Mouse (Mus musculus): ENCODE data around the gene Kctd11. TPM values are rescaled to one million over a fixed set of nuclear protein-coding genes. Genes with fewer than 3 reads are reported as not detected.

Gene Kctd11
- polyA plus RNA-seq, 2 experiments = 5.1 to 6.5 TPM

- Histone ChIP-seq H3K27ac (replicated peaks; ENCODE audit: low read depth, low read length) (peak overlapping the region; percentile 38), H3K4me3 (replicated peaks; ENCODE audit: low read length) (no peak overlapping the region), H3K36me3 (ENCODE audit: control insufficient read depth, insufficient read depth, low read length) (no peaks in the 10 kb centered on the region), H3K27me3 (ENCODE audit: control insufficient read depth, insufficient read depth, low read length) (no peaks in the 10 kb centered on the region), H3K4me1 (ENCODE audit: control insufficient read depth, insufficient read depth, low read length) (peaks cover 22% of the 10 kb centered on the region), H3K4me2 (replicated peaks; ENCODE audit: low read depth, low read length, severe bottlenecking) (no peak overlapping the region), H3K9me3 (ENCODE audit: control insufficient read depth, low read length) (no peaks in the 10 kb centered on the region), H3K9ac (ENCODE audit: low read depth, low read length, severe bottlenecking) (no peak overlapping the region)
- DNase-seq (ENCODE audit: low spot score) = peak; percentile 58
- ATAC-seq (ENCODE audit: low FRiP score, low read depth) = no peak
- TF ChIP-seq POLR2A (IDR thresholded peaks at IDR 0.05; ENCODE audit: borderline replicate concordance, extremely low read depth, insufficient read depth, insufficient read length) = no peak
- 66% methylated on average over 7 of the region's 7 CpGs for WGBS
Measured at GRCm38 (mm10) chr11:69876186-69876585, 5.0 kb downstream of the Kctd11 start.

GRCm38 (mm10) chr11:69872451-69872850 is 8.8 kb downstream of the Kctd11 start:
- H3K9me3 ChIP-seq (ENCODE audit: control insufficient read depth, low read length) = no peaks in the 10 kb centered on the region
- no peak overlapping the region for H3K4me3 ChIP-seq (replicated peaks; ENCODE audit: low read length)
- H3K27me3 ChIP-seq (ENCODE audit: control insufficient read depth, insufficient read depth, low read length) = no peaks in the 10 kb centered on the region
- H3K27ac ChIP-seq (replicated peaks; ENCODE audit: low read depth, low read length) = no peak overlapping the region
- no peak overlapping the region for H3K4me2 ChIP-seq (replicated peaks; ENCODE audit: low read depth, low read length, severe bottlenecking)
- 75% methylated on average over 4 of the region's 4 CpGs for WGBS
- no peak for TF ChIP-seq POLR2A (IDR thresholded peaks at IDR 0.05; ENCODE audit: borderline replicate concordance, extremely low read depth, insufficient read depth, insufficient read length)
- no peaks in the 10 kb centered on the region for H3K36me3 ChIP-seq (ENCODE audit: control insufficient read depth, insufficient read depth, low read length)
- DNase-seq (ENCODE audit: low spot score) (no peak), ATAC-seq (ENCODE audit: low FRiP score, low read depth) (no peak)
- H3K9ac ChIP-seq (ENCODE audit: low read depth, low read length, severe bottlenecking) = no peak overlapping the region
- peaks cover 7% of the 10 kb centered on the region; the same call in 1 of the 2 replicates for H3K4me1 ChIP-seq (ENCODE audit: control insufficient read depth, insufficient read depth, low read length)

- H3K4me1 ChIP-seq (ENCODE audit: control insufficient read depth, insufficient read depth, low read length) = peaks cover 5% of the 10 kb centered on the region; the same call in 1 of the 2 replicates
- H3K4me3 ChIP-seq (replicated peaks; ENCODE audit: low read length) = no peak overlapping the region
- H3K27ac ChIP-seq (replicated peaks; ENCODE audit: low read depth, low read length) = no peak overlapping the region
- 79% methylated on average over 7 of the region's 7 CpGs for WGBS
- ATAC-seq (ENCODE audit: low FRiP score, low read depth) (no peak), DNase-seq (ENCODE audit: low spot score) (no peak)
- no peak overlapping the region for H3K4me2 ChIP-seq (replicated peaks; ENCODE audit: low read depth, low read length, severe bottlenecking)
- H3K27me3 ChIP-seq (ENCODE audit: control insufficient read depth, insufficient read depth, low read length) = no peaks in the 10 kb centered on the region
- no peaks in the 10 kb centered on the region for H3K36me3 ChIP-seq (ENCODE audit: control insufficient read depth, insufficient read depth, low read length)
- no peak overlapping the region for H3K9ac ChIP-seq (ENCODE audit: low read depth, low read length, severe bottlenecking)
- H3K9me3 ChIP-seq (ENCODE audit: control insufficient read depth, low read length) = no peaks in the 10 kb centered on the region
- no peak for TF ChIP-seq POLR2A (IDR thresholded peaks at IDR 0.05; ENCODE audit: borderline replicate concordance, extremely low read depth, insufficient read depth, insufficient read length)
Measured at GRCm38 (mm10) chr11:69871822-69872221, 9.4 kb downstream of the Kctd11 start.

- no peak for DNase-seq (ENCODE audit: low spot score)
- Histone ChIP-seq H3K4me2 (replicated peaks; ENCODE audit: low read depth, low read length, severe bottlenecking) (no peak overlapping the region), H3K27ac (replicated peaks; ENCODE audit: low read depth, low read length) (no peak overlapping the region), H3K36me3 (ENCODE audit: control insufficient read depth, insufficient read depth, low read length) (no peaks in the 10 kb centered on the region), H3K27me3 (ENCODE audit: control insufficient read depth, insufficient read depth, low read length) (no peaks in the 10 kb centered on the region), H3K4me1 (ENCODE audit: control insufficient read depth, insufficient read depth, low read length) (no peaks in the 10 kb centered on the region), H3K9ac (ENCODE audit: low read depth, low read length, severe bottlenecking) (no peak overlapping the region), H3K4me3 (replicated peaks; ENCODE audit: low read length) (no peak overlapping the region), H3K9me3 (ENCODE audit: control insufficient read depth, low read length) (no peaks in the 10 kb centered on the region)
- WGBS = 84% methylated on average over 2 of the region's 2 CpGs
- TF ChIP-seq POLR2A (IDR thresholded peaks at IDR 0.05; ENCODE audit: borderline replicate concordance, extremely low read depth, insufficient read depth, insufficient read length) = no peak
- no peak for ATAC-seq (ENCODE audit: low FRiP score, low read depth)
Measured at GRCm38 (mm10) chr11:69870289-69871069, 10.7 kb downstream of the Kctd11 start.

GRCm38 (mm10) chr11:69867335-69867734 is 13.9 kb downstream of the Kctd11 start:
- ATAC-seq (ENCODE audit: low FRiP score, low read depth) (no peak), DNase-seq (ENCODE audit: low spot score) (no peak)
- no peaks in the 10 kb centered on the region for H3K9me3 ChIP-seq (ENCODE audit: control insufficient read depth, low read length)
- no peak overlapping the region for H3K9ac ChIP-seq (ENCODE audit: low read depth, low read length, severe bottlenecking)
- H3K4me2 ChIP-seq (replicated peaks; ENCODE audit: low read depth, low read length, severe bottlenecking) = no peak overlapping the region
- H3K27ac ChIP-seq (replicated peaks; ENCODE audit: low read depth, low read length) = no peak overlapping the region
- H3K4me3 ChIP-seq (replicated peaks; ENCODE audit: low read length) = no peak overlapping the region
- no peaks in the 10 kb centered on the region for H3K27me3 ChIP-seq (ENCODE audit: control insufficient read depth, insufficient read depth, low read length)
- H3K4me1 ChIP-seq (ENCODE audit: control insufficient read depth, insufficient read depth, low read length) = no peaks in the 10 kb centered on the region
- H3K36me3 ChIP-seq (ENCODE audit: control insufficient read depth, insufficient read depth, low read length) = no peaks in the 10 kb centered on the region
- TF ChIP-seq POLR2A (IDR thresholded peaks at IDR 0.05; ENCODE audit: borderline replicate concordance, extremely low read depth, insufficient read depth, insufficient read length) = no peak
- 70% methylated on average over 9 of the region's 9 CpGs for WGBS
